Mouse (Mus musculus) MEL (cell line): ENCODE data around the gene Ucn2. TPM values are rescaled to one million over a fixed set of nuclear protein-coding genes. Genes with fewer than 3 reads are reported as not detected.

Experiments
- DNase-seq: peaks from one replicate; pipeline ENCODE4 v3.0.0; 2011; ENCODE audit warnings: low read depth, low spot score
- H3K27ac ChIP-seq: 2 replicates; pipeline ENCODE4 v1.5.1; 2012; ENCODE audit warnings: low read depth, mild to moderate bottlenecking, control low read depth, low read length, moderate library complexity; ENCODE audit not compliant: control insufficient read depth
- H3K27me3 ChIP-seq, 2 experiments: fragments of 150-350 bp in 1 of 2; sonication (generic) in 1 of 2; 2 replicates each; pipeline ENCODE4 v1.6.1; 2012; ENCODE audit warnings: low read length in 2 of 2, mild to moderate bottlenecking in 2 of 2, improper control_type of control experiment in 1 of 2, moderate library complexity in 1 of 2; ENCODE audit not compliant: insufficient read depth in 2 of 2, control insufficient read depth in 1 of 2
- H3K36me3 ChIP-seq, 2 experiments: 2 replicates each; pipeline ENCODE4 v1.6.1; 2012 to 2014; ENCODE audit warnings: low read length in 2 of 2, improper control_type of control experiment in 1 of 2, inconsistent platforms in 1 of 2, mild to moderate bottlenecking in 1 of 2; ENCODE audit not compliant: insufficient read depth in 2 of 2, control insufficient read depth in 1 of 2
- H3K4me1 ChIP-seq, 2 experiments: fragments of 150-350 bp in 1 of 2; sonication (generic) in 1 of 2; 2 replicates each; pipeline ENCODE4 v1.6.1; 2012; ENCODE audit warnings: low read length in 2 of 2, improper control_type of control experiment in 1 of 2, mild to moderate bottlenecking in 1 of 2; ENCODE audit not compliant: insufficient read depth in 2 of 2, control insufficient read depth in 1 of 2
- H3K4me3 ChIP-seq, 2 experiments: fragments of 150-350 bp in 1 of 2; sonication (generic) in 1 of 2; 2 replicates each; pipeline ENCODE4 v1.5.1; 2012; ENCODE audit warnings: low read depth in 2 of 2, low read length in 2 of 2, mild to moderate bottlenecking in 2 of 2, moderate library complexity in 2 of 2, control low read depth in 1 of 2, improper control_type of control experiment in 1 of 2; ENCODE audit not compliant: control insufficient read depth in 1 of 2, insufficient read depth in 1 of 2
- H3K79me2 ChIP-seq: 2 replicates; pipeline ENCODE4 v1.6.1; 2012; ENCODE audit warnings: mild to moderate bottlenecking, low read length, moderate library complexity; ENCODE audit not compliant: control insufficient read depth, poor library complexity, insufficient read depth
- H3K9ac ChIP-seq: 2 replicates; pipeline ENCODE4 v1.6.1; 2012; ENCODE audit warnings: low read depth, mild to moderate bottlenecking, control low read depth, low read length, moderate library complexity; ENCODE audit not compliant: control insufficient read depth, poor library complexity, severe bottlenecking
- H3K9me3 ChIP-seq: fragments of 150-350 bp; sonication (generic); replicated peaks from 2 replicates; pipeline ENCODE4 v1.6.1; 2012; ENCODE audit warnings: mild to moderate bottlenecking, low read length, improper control_type of control experiment, moderate library complexity; ENCODE audit not compliant: insufficient read depth
- BHLHE40 ChIP-seq: IDR thresholded peaks from 2 replicates; pipeline ENCODE4 v1.6.1; 2012; ENCODE audit warnings: low read depth, mild to moderate bottlenecking, inconsistent platforms, low read length, improper control_type of control experiment, borderline replicate concordance
- CHD1 ChIP-seq: IDR thresholded peaks from 2 replicates; pipeline ENCODE4 v1.6.1; 2012; ENCODE audit warnings: low read depth, mild to moderate bottlenecking, inconsistent platforms, low read length, improper control_type of control experiment
- CHD2 ChIP-seq: IDR thresholded peaks from 2 replicates; pipeline ENCODE4 v1.6.1; 2011; ENCODE audit warnings: low read length, improper control_type of control experiment
- GABPA ChIP-seq: IDR thresholded peaks from 2 replicates; pipeline ENCODE4 v1.6.1; 2012; ENCODE audit warnings: low read depth, mild to moderate bottlenecking, inconsistent platforms, low read length, improper control_type of control experiment, moderate library complexity
- GATA1 ChIP-seq: IDR thresholded peaks from 2 replicates; pipeline ENCODE4 v1.6.1; 2011; ENCODE audit warnings: low read depth, low read length, improper control_type of control experiment
- KAT2A ChIP-seq: conservative IDR thresholded peaks from 2 replicates; pipeline ENCODE4 v1.6.1; 2012; ENCODE audit warnings: low read depth, low read length, improper control_type of control experiment, inconsistent platforms
- MAX ChIP-seq: IDR thresholded peaks from 2 replicates; pipeline ENCODE4 v1.6.1; 2011; ENCODE audit warnings: low read length, improper control_type of control experiment
- MAZ ChIP-seq: IDR thresholded peaks from 2 replicates; pipeline ENCODE4 v1.6.1; 2012; ENCODE audit warnings: low read depth, mild to moderate bottlenecking, inconsistent platforms, low read length, improper control_type of control experiment
- MEF2A ChIP-seq: IDR thresholded peaks from 2 replicates; pipeline ENCODE4 v1.6.1; 2014; ENCODE audit warnings: low read depth, mild to moderate bottlenecking, inconsistent platforms, low read length, improper control_type of control experiment; ENCODE audit not compliant: poor library complexity, insufficient replicate concordance, severe bottlenecking; ENCODE audit errors: extremely low read depth
- MXI1 ChIP-seq: IDR thresholded peaks from 2 replicates; pipeline ENCODE4 v1.6.1; 2011; ENCODE audit warnings: mild to moderate bottlenecking, low read depth, low read length, improper control_type of control experiment
- MYB ChIP-seq: IDR thresholded peaks from 2 replicates; pipeline ENCODE4 v1.6.1; 2011; ENCODE audit warnings: mild to moderate bottlenecking, low read depth, low read length, improper control_type of control experiment
- MYC ChIP-seq: IDR thresholded peaks from 2 replicates; pipeline ENCODE4 v1.6.1; 2011; ENCODE audit warnings: low read depth, mild to moderate bottlenecking, low read length, improper control_type of control experiment, moderate library complexity
- POLR2A ChIP-seq, 2 experiments: IDR thresholded peaks; 2 replicates each; pipeline ENCODE4 v1.6.1; 2011 to 2012; ENCODE audit warnings: low read length in 2 of 2, mild to moderate bottlenecking in 2 of 2, control low read depth in 1 of 2, improper control_type of control experiment in 1 of 2, low read depth in 1 of 2, moderate library complexity in 1 of 2; ENCODE audit not compliant: control insufficient read depth in 1 of 2, insufficient read depth in 1 of 2, poor library complexity in 1 of 2
- POLR2AphosphoS2 ChIP-seq: IDR thresholded peaks from 2 replicates; pipeline ENCODE4 v1.6.1; 2011; ENCODE audit warnings: low read length, improper control_type of control experiment
- RAD21 ChIP-seq: IDR thresholded peaks from 2 replicates; pipeline ENCODE4 v1.6.1; 2011; ENCODE audit warnings: mild to moderate bottlenecking, low read depth, low read length, improper control_type of control experiment
- RCOR1 ChIP-seq: IDR thresholded peaks from 2 replicates; pipeline ENCODE4 v1.6.1; 2012; ENCODE audit warnings: low read depth, mild to moderate bottlenecking, inconsistent platforms, low read length, improper control_type of control experiment
- TAL1 ChIP-seq: IDR thresholded peaks from 2 replicates; pipeline ENCODE4 v1.6.1; 2012; ENCODE audit warnings: mild to moderate bottlenecking, inconsistent platforms, low read length, moderate library complexity, mixed read lengths
- TBP ChIP-seq: IDR thresholded peaks from 2 replicates; pipeline ENCODE4 v1.8.0; 2011; ENCODE audit warnings: low read depth, low read length, improper control_type of control experiment
- TCF12 ChIP-seq: IDR thresholded peaks from 2 replicates; pipeline ENCODE4 v1.6.1; 2014; ENCODE audit warnings: low read depth, mild to moderate bottlenecking, inconsistent platforms, low read length, improper control_type of control experiment, moderate library complexity
- USF2 ChIP-seq, 2 experiments: IDR thresholded peaks; 2 replicates each; pipeline ENCODE4 v1.6.1; 2011 to 2012; ENCODE audit warnings: improper control_type of control experiment in 2 of 2, low read length in 2 of 2, borderline replicate concordance in 1 of 2, inconsistent platforms in 1 of 2, low read depth in 1 of 2, mild to moderate bottlenecking in 1 of 2; ENCODE audit not compliant: insufficient read depth in 1 of 2
- ZKSCAN1 ChIP-seq: IDR thresholded peaks from 2 replicates; pipeline ENCODE4 v1.6.1; 2012; ENCODE audit warnings: low read depth, mild to moderate bottlenecking, inconsistent platforms, low read length, improper control_type of control experiment, moderate library complexity
- ZMIZ1 ChIP-seq: IDR thresholded peaks from 2 replicates; pipeline ENCODE4 v1.6.1; 2012; ENCODE audit warnings: low read depth, mild to moderate bottlenecking, inconsistent platforms, low read length, improper control_type of control experiment, moderate library complexity
- polyA plus RNA-seq, 2 experiments: library from polyadenylated mRNA; stranded (reverse) in 1 of 2; unstranded in 1 of 2; fragments of >175 nt in 1 of 2; fragments of >200 nt in 1 of 2; gene quantifications; 2 replicates each; pipeline versions ENCODE4 v1.2.1 to v1.2.4; 2012; ENCODE audit warnings: low replicate concordance in 2 of 2, low read depth in 1 of 2; ENCODE audit not compliant: insufficient read length in 2 of 2, insufficient read depth in 1 of 2, missing spikeins in 1 of 2
- total RNA-seq: library from RNA; depleted of rRNA; stranded (reverse); fragments of 300-350 nt; gene quantifications from 2 replicates; pipeline ENCODE4 v1.2.3, GENCODE M21; 2012

Gene Ucn2
- total and polyA plus RNA-seq, 3 experiments: 0.12 to 0.19 TPM; not detected in 1

- TF ChIP-seq TBP: no peak
- no peak for TF ChIP-seq ZMIZ1
- no peak for TF ChIP-seq BHLHE40
- TF ChIP-seq POLR2A (IDR thresholded peaks at IDR 0.05; ENCODE audit: control insufficient read depth in 1 of 2, insufficient read depth in 1 of 2, low read depth in 1 of 2, low read length in 2 of 2, poor library complexity in 1 of 2): no peak
- TF ChIP-seq RCOR1: no peak
- TF ChIP-seq MYC: no peak
- TF ChIP-seq RAD21: no peak
- TF ChIP-seq POLR2AphosphoS2: no peak
- TF ChIP-seq TAL1: no peak
- no peak for TF ChIP-seq MAZ
- TF ChIP-seq ZKSCAN1: no peak
- no peak for TF ChIP-seq CHD2
- no peak for TF ChIP-seq MAX
- TF ChIP-seq MYB: no peak
- no peak for TF ChIP-seq MEF2A
- TF ChIP-seq GATA1: no peak
- TF ChIP-seq MXI1: no peak
- no peak for TF ChIP-seq TCF12
- H3K36me3 ChIP-seq: no peaks in the 10 kb centered on the region
- no peak overlapping the region for H3K4me3 ChIP-seq
- no peak overlapping the region for H3K27ac ChIP-seq
- no peaks in the 10 kb centered on the region for H3K9me3 ChIP-seq
- no peaks in the 10 kb centered on the region for H3K4me1 ChIP-seq
- H3K27me3 ChIP-seq: no peaks in the 10 kb centered on the region
- no peaks in the 10 kb centered on the region for H3K79me2 ChIP-seq
- H3K9ac ChIP-seq: no peak overlapping the region
- DNase-seq: no peak
Measured at GRCm38 (mm10) chr9:109007025-109007780, 21.4 kb downstream of the Ucn2 start.

GRCm38 (mm10) chr9:109008081-109008480 is 22.3 kb downstream of the Ucn2 start:
- H3K27me3 ChIP-seq: no peaks in the 10 kb centered on the region
- H3K36me3 ChIP-seq: no peaks in the 10 kb centered on the region
- no peaks in the 10 kb centered on the region for H3K4me1 ChIP-seq
- no peak for DNase-seq
- TF ChIP-seq POLR2AphosphoS2 (no peak), USF2 (IDR thresholded peaks at IDR 0.05; ENCODE audit: borderline replicate concordance in 1 of 2, insufficient read depth in 1 of 2, low read depth in 1 of 2, low read length in 2 of 2) (no peak), GABPA (no peak), CHD1 (no peak), KAT2A (no peak)
- no peak overlapping the region for H3K27ac ChIP-seq
- no peak overlapping the region for H3K9ac ChIP-seq
- no peak overlapping the region for H3K4me3 ChIP-seq
- no peaks in the 10 kb centered on the region for H3K79me2 ChIP-seq
- H3K9me3 ChIP-seq: no peaks in the 10 kb centered on the region
